In the genomic region with DNA sequence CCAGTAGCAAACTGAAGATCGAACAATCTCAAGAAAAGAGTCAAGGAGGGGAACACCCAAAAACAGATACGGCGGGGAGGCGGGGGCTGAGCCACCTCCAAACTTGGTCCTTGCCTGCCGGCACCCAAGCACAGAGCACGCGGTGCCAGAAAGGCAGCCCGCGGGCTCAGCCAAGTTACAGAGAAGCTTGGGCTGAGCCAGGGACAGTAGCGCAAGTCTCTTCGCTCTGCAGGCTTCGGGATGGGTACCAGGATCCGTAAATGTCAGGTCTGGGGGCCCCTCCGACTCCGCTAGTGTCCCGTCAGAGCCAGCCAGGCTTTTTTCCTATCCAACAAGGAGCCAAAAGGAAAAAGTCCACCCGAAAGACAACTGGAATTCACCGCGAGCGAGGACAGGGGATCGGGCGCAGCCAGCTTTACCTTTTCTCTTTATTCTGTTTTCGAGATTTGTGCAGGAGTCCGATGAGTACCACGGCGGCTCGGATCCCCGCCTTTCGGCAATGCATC, we compare ENCODE assay signal across 8 mouse cellular contexts.
A peak's percentile ranks its signal among the peaks of the same experiment; 100 is the strongest.
DNase-seq lines count a peak whose midpoint lies in the region; ATAC-seq and TF ChIP-seq lines count a peak whose summit lies in the region.

No protein-coding gene starts in this region.

- no peaks in the 10 kb centered on the region for H3K36me3 ChIP-seq in intestine, postnatal 0 days (ENCODE audit: control insufficient read depth, insufficient read depth)
- no peaks in the 10 kb centered on the region for H3K36me3 ChIP-seq in midbrain, embryonic 14.5 days (ENCODE audit: control insufficient read depth, insufficient read depth, low read length)

- no peak for DNase-seq in frontal cortex, postnatal 10 days (ENCODE audit: low spot score in 2 of 2)
- peak; percentile 71 for DNase-seq in 3134 (ENCODE audit: extremely low read depth, insufficient read length, low spot score)
- peak; percentile 30 for DNase-seq in gastrocnemius, postnatal 25 days
- peak; percentile 63 for DNase-seq in midbrain, embryonic 14.5 days

- no peak overlapping the region for H3K27ac ChIP-seq in bone marrow, adult 2 months (ENCODE audit: control insufficient read depth, insufficient read depth, low read depth, low read length, poor library complexity)
- peak overlapping the region; percentile 91 for H3K27ac ChIP-seq in intestine, postnatal 0 days (ENCODE audit: low read depth, low read length)
- 0 out of 2 replicates have a peak overlapping the region, but pooled peaks have one; percentile 13 for H3K27ac ChIP-seq in midbrain, embryonic 14.5 days (replicated peaks; ENCODE audit: low read depth, low read length)

- H3K9ac ChIP-seq in intestine, postnatal 0 days (ENCODE audit: low read depth, low read length): peak overlapping the region; percentile 62
- H3K9ac ChIP-seq in midbrain, embryonic 14.5 days (replicated peaks; ENCODE audit: low read length): peak overlapping the region; percentile 71

- no peak for TF ChIP-seq CTCF in bone marrow, adult 2 months (IDR thresholded peaks at IDR 0.05; ENCODE audit: control insufficient read depth, insufficient read depth, low read length)
- no peak for TF ChIP-seq CTCF in intestine, postnatal 0 days (IDR thresholded peaks at IDR 0.05; ENCODE audit: low read depth)

- H3K9me3 ChIP-seq in intestine, postnatal 0 days (ENCODE audit: control insufficient read depth): no peaks in the 10 kb centered on the region
- no peaks in the 10 kb centered on the region for H3K9me3 ChIP-seq in midbrain, embryonic 14.5 days (ENCODE audit: control insufficient read depth, low read length)

- peaks cover 1% of the 10 kb centered on the region; the same call in 1 of the 2 replicates for H3K4me1 ChIP-seq in bone marrow, adult 2 months (ENCODE audit: control insufficient read depth, insufficient read depth, low read length)
- H3K4me1 ChIP-seq in intestine, postnatal 0 days (replicated peaks; ENCODE audit: control insufficient read depth, insufficient read depth, low read length): peaks cover 30% of the 10 kb centered on the region
- H3K4me1 ChIP-seq in midbrain, embryonic 14.5 days (ENCODE audit: control insufficient read depth, insufficient read depth, low read length): peaks cover 21% of the 10 kb centered on the region

- peak; percentile 45; the same call in 1 of the 2 replicates for ATAC-seq in frontal cortex, adult (ENCODE audit: low TSS enrichment)
- ATAC-seq in intestine, postnatal 0 days: no peak
- no peak for ATAC-seq in midbrain, embryonic 14.5 days (ENCODE audit: low FRiP score, low TSS enrichment)
- no peak for ATAC-seq in erythroid progenitor cell, adult 5-6 weeks (replicated peaks; ENCODE audit: low FRiP score, poor library complexity, severe bottlenecking)

- no peaks in the 10 kb centered on the region; the same call in 1 of the 2 replicates for H3K27me3 ChIP-seq in intestine, postnatal 0 days (replicated peaks; ENCODE audit: control insufficient read depth, insufficient read depth, low read length)
- peaks cover 23% of the 10 kb centered on the region; the same call in 1 of the 2 replicates for H3K27me3 ChIP-seq in midbrain, embryonic 14.5 days (ENCODE audit: control insufficient read depth, insufficient read depth, low read length)

- peak overlapping the region; percentile 92 for H3K4me2 ChIP-seq in intestine, postnatal 0 days (replicated peaks; ENCODE audit: low read depth)
- peak overlapping the region; percentile 99 for H3K4me2 ChIP-seq in midbrain, embryonic 14.5 days (ENCODE audit: low read length)

- peak overlapping the region; percentile 27 for H3K4me3 ChIP-seq in bone marrow, adult 2 months (replicated peaks; ENCODE audit: control insufficient read depth, low read depth, low read length)
- peak overlapping the region; percentile 58 for H3K4me3 ChIP-seq in intestine, postnatal 0 days (ENCODE audit: low read depth, low read length)
- H3K4me3 ChIP-seq in midbrain, embryonic 14.5 days (replicated peaks; ENCODE audit: low read depth, low read length): peak overlapping the region; percentile 61

- 3% methylated on average over 29 of the region's 29 CpGs for WGBS in bone marrow, adult 2 months
- WGBS in intestine, postnatal 0 days: under 1% methylated on average over 29 of the region's 29 CpGs
- WGBS in midbrain, embryonic 14.5 days: 2% methylated on average over 29 of the region's 29 CpGs

- no peak for TF ChIP-seq POLR2A in bone marrow, adult 2 months (IDR thresholded peaks at IDR 0.05; ENCODE audit: borderline replicate concordance, control insufficient read depth, low read depth, low read length)

Comparison
In these comparisons a context has a peak if more than half of its experiments do, and no peak if none do; other contexts are left out.
1. DNase-seq: peak in 3134 (single experiment), gastrocnemius, postnatal 25 days (single experiment) and midbrain, embryonic 14.5 days (single experiment); none in frontal cortex, postnatal 10 days (0 of 2).
2. Peak in every context shown above with its lines, with median percentiles within 50 percentile points of each other: H3K4me3 ChIP-seq.